Mouse (Mus musculus) right cerebral cortex, postnatal 4 days (tissue): ENCODE measurements at regions not wholly inside any gene's neighbourhood (a gene's known extent, or its start where the extent isn't known, plus 50 kb on each side); places are given as distances from the start of the nearest gene placed in this dataset.

Experiments used
- DNase-seq: peaks from one replicate; pipeline ENCODE4 v3.0.0-alpha.2; 2022

DNA sequence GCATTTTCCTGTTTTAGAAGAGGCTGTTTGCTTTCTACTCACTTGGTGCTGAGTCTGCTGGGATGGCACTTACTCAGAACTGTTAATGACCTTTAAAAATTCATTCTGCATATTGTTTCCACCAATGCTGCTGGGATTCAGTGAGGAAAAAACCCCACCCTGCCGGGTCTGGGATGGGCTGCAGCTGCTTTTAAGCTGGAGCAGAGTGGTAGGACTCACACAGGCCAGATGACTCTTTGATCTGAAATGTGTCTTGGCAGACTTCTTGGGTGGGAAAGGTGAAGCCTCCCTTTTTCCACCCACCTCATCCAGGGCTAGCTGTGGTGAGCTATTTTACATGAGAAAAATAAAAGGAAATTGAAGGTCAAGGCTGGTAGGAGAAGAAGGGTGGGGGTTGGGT, 56.4 kb upstream of the Ddhd1 start:
- no peak for DNase-seq

GRCm38 (mm10) chr14:45714786-45715185, 56.8 kb upstream of the Ddhd1 start:
- no peak for DNase-seq

DNA sequence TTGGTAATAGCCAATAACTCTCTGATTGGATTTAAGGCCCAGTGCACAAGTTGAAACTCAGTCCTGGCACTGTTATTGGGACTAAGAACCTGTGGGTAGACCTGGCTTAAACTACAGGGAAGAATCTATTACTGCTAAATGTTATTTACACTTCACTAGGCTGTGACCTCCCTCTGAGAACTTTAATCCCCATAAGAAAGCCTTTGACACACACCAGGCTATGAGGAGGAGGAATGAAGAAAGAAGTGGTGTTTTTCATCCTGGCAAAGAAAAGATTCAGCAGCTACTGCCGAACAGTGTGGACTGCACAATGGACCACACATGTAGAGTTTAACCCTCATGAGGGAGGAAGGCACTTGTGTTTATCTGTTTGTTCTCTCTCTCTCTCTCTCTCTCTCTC, 58.2 kb upstream of the Ddhd1 start:
- no peak for DNase-seq

GRCm38 (mm10) chr14:45722887-45723286, 64.9 kb upstream of the Ddhd1 start:
- DNase-seq, result no peak

GRCm38 (mm10) chr14:45724341-45724740, 66.4 kb upstream of the Ddhd1 start:
- no peak for DNase-seq

DNA sequence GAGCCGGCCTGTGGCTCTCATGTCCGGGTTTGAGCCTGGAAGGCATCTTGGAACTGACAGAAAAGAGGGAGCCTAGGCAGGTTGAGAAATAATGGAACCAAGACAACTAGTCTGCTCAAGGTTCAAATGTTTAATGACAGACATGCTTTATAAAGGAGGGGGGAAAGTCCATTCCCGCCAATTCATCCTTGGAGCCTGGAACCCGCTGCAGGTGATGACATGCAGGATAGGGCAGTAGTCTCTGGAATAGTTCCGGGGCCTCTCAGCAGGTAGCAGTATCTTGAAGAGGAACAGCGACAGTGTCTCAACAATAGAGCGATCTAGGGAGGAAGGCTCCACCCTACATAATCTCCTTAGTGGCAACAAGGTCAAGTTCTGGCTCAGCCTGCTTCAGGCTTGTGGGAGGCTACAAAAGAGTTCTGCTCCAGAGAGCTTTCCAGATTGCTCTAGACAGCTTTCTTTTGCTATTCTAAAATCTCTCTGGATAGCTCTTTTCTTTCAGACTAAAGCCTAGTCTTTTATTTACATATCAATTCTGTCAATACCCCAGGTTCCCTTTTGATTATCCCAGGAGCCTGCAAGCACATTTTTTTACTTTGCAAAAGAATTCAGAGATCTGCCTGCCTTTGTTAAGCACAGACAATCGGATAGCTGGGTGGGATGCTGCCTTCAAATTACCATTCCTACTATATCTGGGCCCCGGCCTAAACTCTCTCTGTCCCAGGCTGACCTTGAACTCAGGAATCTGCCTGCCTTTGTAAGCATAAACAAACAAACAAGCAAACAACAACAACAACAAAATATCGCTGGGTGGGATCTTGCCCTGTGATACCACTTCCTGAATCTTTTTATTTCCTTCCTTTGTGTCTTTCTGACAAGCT, 76.8 kb upstream of the Ddhd1 start:
- no peak for DNase-seq

GRCm38 (mm10) chr14:45737966-45738365, 80.0 kb upstream of the Ddhd1 start:
- no peak for DNase-seq

DNA sequence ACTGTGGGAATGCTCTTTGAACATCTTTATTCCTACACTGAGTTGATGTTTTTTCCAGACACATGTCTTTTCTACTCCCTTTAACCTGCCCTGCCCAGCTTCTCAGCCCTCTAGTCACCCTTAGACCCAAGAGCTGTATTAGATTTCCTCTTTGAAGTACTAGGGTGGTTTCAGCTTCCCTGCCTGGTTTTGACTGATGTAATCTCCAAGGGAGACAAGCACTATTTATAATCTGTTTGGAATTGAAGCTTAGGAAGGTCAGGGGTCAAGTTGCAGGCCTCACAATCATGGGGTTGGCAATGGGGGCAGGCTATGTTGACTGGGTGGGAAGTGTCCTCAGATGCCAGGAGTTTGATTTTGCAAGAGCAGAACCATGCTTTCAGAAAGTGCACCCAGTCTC, 81.7 kb upstream of the Ddhd1 start:
- DNase-seq, result no peak

DNA sequence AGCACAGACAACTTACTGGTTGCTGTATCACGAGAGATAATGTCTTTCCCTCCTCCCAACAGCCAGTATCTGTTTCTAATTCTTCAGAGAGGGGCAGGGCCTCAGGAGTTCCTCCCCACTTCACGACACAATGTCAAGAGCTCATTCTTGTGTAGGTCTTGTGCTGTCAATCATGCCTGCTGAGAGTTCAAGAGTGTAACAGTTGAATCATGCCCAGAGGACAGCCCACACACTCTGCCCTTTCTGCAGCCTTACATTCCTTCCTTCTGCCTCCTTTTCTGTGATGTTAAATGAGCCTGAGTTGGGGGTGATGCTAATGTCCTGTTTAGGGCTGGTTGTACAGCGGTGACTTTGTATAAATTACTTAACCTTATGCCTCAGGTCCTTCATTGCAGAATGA, 82.7 kb upstream of the Ddhd1 start:
- DNase-seq, result no peak

DNA sequence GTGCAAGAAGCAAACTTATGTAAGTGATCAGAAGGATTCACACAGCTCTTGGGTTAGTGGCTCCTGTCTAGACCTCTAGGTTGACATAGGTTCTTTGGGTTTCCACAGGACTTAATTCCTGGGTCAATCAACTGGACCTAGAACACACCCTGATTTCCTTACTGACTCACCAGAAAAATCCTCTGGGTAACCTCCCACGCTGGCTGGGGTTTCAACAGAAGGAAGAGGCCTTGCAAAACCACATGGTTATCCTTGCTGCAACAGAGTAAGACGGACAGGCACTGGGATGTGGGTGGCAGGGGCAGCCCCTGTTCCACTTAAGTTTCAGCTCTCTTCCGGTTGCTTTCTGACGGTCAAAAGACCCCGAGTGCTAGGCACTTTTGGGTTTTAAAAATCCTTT, 88.2 kb upstream of the Ddhd1 start:
- no peak for DNase-seq

GRCm38 (mm10) chr14:45757376-45757775, 99.4 kb upstream of the Ddhd1 start:
- no peak for DNase-seq

- DNase-seq, result no peak
Measured at GRCm38 (mm10) chr14:45760890-45761680, 103.1 kb upstream of the Ddhd1 start.

DNA sequence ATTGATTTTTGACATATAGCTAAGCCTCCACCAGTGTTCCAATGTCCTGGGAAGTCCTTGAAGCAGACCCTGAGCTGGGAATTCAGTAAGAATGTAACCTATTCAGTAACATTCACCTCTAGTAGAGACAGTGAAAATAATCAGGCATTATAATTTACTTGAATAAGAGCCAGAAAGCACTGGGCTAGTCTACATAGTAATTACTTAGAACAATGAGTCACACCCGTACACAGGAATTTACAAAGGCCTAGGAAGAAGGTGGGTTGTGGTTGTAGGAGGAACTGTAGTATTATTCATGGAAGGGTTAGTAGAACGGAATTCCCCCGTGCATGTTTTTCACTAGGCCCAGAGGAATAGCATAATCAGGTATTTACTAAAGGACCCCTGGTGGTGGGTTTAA, 106.3 kb upstream of the Ddhd1 start:
- DNase-seq, result no peak

DNA sequence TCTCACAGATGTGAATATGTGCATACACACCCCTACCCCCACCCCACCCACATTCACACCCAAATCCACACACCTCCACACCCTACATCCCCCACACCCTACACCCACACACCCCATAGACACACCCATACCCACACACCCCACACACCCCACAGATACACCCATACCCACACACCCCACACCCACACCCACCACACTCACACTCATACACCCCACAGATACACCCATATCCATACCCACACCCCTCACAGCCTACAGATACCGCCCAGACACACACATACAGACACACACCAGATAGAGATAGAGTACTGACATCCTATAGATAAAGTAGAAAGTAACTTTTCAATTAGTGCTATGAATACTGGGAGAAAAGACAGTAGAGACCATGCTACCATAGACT, 108.6 kb upstream of the Ddhd1 start:
- DNase-seq, result no peak

DNA sequence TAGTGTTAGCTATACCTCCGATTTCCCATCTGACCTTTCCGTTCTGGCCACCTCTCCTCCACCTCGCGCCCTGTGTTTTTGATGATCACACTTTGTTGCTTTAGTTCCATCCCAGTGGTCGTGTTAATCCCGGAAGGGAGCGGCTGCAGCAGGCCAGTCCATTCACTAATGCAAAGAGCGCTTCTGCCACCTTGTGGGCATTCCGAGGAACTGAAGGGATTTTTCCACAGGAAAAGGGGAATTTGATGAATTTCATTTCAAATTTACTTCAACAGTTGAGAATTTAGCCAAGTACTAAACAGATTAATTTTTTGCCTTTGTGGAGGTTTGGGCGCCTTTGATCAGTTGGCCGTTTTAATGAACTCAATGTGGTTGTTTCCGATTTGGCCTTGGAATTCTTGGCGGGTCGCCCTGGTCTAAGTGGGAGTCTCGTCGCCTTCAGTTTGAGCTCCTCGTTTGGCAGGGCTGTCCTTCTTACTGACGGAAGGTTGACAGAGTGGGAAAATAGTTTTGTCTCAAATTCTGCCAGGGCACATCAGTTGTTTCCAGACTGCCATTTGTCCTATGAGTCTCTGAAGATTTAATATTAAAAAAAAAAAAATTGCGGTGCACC, 114.8 kb upstream of the Ddhd1 start:
- DNase-seq, result peak; percentile 69

DNA sequence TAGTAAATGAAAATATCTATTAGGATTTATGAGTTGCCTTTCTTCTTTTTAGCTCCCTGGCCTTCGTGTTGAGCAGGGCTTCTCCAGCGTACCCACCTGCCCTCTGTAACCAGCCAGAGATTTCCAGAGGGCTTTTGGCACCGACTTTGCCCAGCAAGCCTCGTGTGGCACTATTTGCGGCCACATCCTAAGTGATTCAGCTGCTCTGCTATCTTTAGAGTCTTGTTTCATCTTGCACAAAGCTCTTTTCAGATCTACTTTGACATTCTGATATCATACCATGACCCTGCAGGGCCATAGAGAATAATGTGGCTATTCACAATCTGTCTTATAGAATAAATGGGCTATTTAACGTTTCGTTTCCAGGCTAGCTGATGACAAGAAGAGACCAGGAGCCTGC, 115.4 kb upstream of the Ddhd1 start:
- no peak for DNase-seq

- no peak for DNase-seq
Measured at GRCm38 (mm10) chr14:45781850-45782249, 123.9 kb upstream of the Ddhd1 start.

- DNase-seq, result no peak
Measured at GRCm38 (mm10) chr14:45794980-45795379, 137.0 kb upstream of the Ddhd1 start.

DNA sequence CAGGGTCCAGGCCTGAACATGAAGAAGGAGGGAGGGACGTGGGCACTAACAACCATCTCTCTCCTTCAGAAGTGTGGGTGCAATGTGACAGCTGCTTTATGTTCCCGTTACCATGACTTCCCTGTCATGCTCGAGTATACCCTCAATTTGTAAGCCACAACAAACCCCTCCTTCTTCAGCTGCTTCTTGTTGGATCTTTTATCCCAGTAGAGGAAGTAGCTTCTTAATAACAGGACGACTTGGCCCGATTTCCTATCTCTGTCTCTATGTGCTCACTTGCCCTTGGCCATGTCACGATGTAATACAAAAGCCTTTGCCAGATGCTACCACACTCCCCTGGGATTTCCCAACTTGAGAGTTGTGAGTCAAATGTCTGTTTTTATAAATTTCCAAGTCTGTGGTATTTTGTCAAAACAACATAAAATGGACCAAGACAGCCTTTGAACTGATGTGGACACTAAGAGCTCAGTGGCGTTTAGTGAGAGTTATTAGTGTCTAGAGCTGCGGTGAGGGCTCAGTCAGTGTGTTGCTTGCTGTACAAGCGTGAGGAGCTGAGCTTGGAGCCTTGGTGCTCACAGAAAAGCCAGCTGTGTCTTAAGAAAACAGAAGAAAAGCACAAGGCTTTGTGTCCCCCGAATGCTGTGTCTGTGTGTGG, 138.8 kb upstream of the Ddhd1 start:
- no peak for DNase-seq

GRCm38 (mm10) chr14:45797320-45797696, 139.4 kb upstream of the Ddhd1 start:
- DNase-seq, result no peak

GRCm38 (mm10) chr14:45799286-45799685, 141.3 kb upstream of the Ddhd1 start:
- no peak for DNase-seq

- DNase-seq, result no peak
Measured at GRCm38 (mm10) chr14:45805950-45806349, 148.0 kb upstream of the Ddhd1 start.

DNA sequence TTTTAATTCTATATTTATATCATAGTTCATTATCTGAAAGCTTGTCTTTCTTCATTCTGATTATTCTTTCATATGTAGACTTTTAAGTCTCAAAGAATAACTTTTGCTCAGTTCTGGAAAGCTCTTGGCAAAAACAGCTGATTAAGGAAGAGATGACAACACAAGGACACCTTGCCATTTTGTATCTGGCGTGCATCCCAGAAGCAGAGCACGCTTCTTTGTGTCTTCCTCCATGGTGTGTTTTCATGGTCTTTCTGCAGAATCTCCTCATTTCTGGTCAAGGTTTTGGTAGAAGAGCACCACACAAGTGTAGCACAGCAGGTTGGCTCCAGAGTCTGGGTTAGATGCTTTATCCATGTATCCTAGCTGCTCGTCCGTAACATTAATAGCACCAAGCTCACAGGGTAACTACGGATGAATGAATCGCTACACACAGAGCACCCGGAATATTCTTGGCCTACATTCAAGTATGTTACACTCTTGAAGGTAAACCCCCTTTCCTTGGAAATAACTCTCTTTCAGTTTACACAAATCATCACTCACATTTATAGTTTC, 148.9 kb upstream of the Ddhd1 start:
- DNase-seq, result no peak
